Mouse (Mus musculus): ENCODE measurements around the gene Zic1. TPM values are rescaled to one million over a fixed set of nuclear protein-coding genes. Genes with fewer than 3 reads are reported as not detected.

Gene Zic1
- polyA plus RNA-seq, 1 experiment from 2014 or later: not detected

DNA sequence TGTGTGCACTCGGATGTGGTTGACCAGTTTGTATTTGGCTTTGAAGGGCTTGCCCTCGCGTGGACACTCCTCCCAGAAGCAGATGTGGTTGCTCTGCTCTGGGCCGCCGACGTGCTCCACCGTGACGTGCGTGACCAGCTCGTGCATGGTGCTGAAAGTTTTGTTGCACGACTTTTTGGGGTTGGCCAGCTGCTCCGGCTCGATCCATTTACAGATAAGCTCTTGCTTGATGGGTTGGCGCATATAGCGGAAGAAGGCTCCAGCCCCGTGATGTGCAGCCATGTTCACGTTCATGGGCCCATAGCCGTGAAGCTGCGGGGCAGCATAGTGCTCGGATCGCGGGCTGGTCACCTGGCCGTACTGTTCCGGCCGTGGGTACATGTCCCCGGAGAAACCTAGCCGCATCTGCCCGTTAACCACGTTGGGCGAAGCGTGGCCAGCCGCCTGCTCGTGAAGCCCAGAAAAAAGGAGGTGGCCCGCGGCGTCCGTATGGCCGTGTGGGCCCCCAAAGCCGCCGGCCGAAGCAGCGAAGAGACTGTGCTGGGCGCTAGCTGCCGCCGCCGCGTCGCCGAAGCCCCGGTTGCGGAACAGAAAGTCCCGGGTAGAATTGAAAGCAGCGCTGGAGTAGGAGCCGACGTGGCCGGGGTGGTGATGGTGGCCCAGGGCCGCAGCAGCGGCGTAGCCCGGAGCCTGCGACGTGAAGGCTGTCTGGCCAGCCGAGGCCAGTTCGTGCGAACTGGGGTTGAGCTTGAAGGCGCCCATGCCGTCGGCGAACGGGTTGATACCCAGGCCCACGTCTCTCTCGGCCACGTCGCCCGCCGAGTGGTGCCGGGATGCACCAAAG lies 1.3 kb downstream of the Zic1 start:
- H3K36me3 ChIP-seq (ENCODE audit: control insufficient read depth, insufficient read depth, low read length): no peaks in the 10 kb centered on the region
- no peak for TF ChIP-seq CTCF (IDR thresholded peaks at IDR 0.05; ENCODE audit: low read depth)
- no peak for TF ChIP-seq EP300 (optimal IDR thresholded peaks at IDR 0.05)
- H3K4me1 ChIP-seq (replicated peaks; ENCODE audit: control insufficient read depth, insufficient read depth): no peaks in the 10 kb centered on the region; the same call in 1 of the 2 replicates
- H3K27ac ChIP-seq (replicated peaks): no peak overlapping the region
- ATAC-seq (ENCODE audit: low FRiP score, low TSS enrichment) (0 out of 2 replicates have a peak, but pooled peaks have one; percentile 32), DNase-seq (ENCODE audit: low spot score) (no peak)
- WGBS: under 1% methylated on average over 74 of the region's 77 CpGs
- H3K4me2 ChIP-seq (replicated peaks; ENCODE audit: low read depth): peak overlapping the region; percentile 52
- no peaks in the 10 kb centered on the region for H3K9me3 ChIP-seq (ENCODE audit: control insufficient read depth, low read length)
- H3K9ac ChIP-seq (ENCODE audit: low read length): no peak overlapping the region
- H3K4me3 ChIP-seq (ENCODE audit: low read depth, low read length): peak overlapping the region; percentile 37
- H3K27me3 ChIP-seq (ENCODE audit: control insufficient read depth, insufficient read depth, low read length): peaks cover 30% of the 10 kb centered on the region

GRCm38 (mm10) chr9:91363814-91364126 lies 1.8 kb downstream of the Zic1 start:
- H3K4me2 ChIP-seq (replicated peaks; ENCODE audit: low read depth): no peak overlapping the region
- TF ChIP-seq CTCF (IDR thresholded peaks at IDR 0.05; ENCODE audit: low read depth) (no peak), EP300 (optimal IDR thresholded peaks at IDR 0.05) (no peak)
- no peak for DNase-seq (ENCODE audit: low spot score)
- H3K4me1 ChIP-seq (replicated peaks; ENCODE audit: control insufficient read depth, insufficient read depth): no peaks in the 10 kb centered on the region; the same call in 1 of the 2 replicates
- H3K36me3 ChIP-seq (ENCODE audit: control insufficient read depth, insufficient read depth, low read length): no peaks in the 10 kb centered on the region
- ATAC-seq (ENCODE audit: low FRiP score, low TSS enrichment): no peak
- peaks cover 29% of the 10 kb centered on the region for H3K27me3 ChIP-seq (ENCODE audit: control insufficient read depth, insufficient read depth, low read length)
- no peak overlapping the region for H3K9ac ChIP-seq (ENCODE audit: low read length)
- WGBS: under 1% methylated on average over 7 of the region's 7 CpGs
- no peaks in the 10 kb centered on the region for H3K9me3 ChIP-seq (ENCODE audit: control insufficient read depth, low read length)
- peak overlapping the region; percentile 37; the same call in 1 of the 2 replicates for H3K4me3 ChIP-seq (ENCODE audit: low read depth, low read length)
- H3K27ac ChIP-seq (replicated peaks): no peak overlapping the region

DNA sequence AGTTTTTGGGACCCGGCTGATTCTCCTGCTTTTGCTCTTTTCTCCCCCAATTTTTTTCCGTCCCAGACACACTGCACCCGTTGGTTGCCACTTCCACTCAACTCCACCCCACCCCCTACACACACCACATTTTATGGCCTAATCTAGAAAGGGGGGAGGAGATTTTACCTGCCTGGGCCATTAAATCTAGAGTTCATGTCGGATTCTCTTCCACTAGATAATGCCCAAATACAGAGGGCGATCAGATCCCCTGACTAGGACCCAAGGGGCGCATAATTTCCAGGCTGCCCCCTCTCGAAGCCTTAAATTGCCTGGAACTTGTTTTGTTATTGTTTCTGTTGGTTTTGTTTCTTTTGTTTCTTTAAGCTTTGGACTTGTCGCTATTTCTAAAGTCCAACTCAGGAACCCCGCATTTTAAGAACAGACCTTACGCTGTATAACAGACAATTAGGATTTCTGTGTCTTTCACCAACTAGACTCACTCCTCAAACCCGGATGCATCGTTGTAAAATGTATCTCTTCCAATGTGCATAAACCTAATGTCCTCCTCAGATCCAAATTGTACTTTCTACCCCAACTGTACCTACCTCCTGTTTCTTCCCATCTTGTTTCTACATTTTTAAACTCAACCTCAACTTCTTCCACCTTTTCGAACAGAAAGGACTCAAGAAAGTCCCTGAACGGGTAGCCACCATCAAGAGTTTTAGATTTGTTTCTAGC lies 2.4 kb downstream of the Zic1 start:
- H3K4me3 ChIP-seq (ENCODE audit: low read depth, low read length): no peak overlapping the region
- H3K4me2 ChIP-seq (replicated peaks; ENCODE audit: low read depth): no peak overlapping the region
- no peak for TF ChIP-seq CTCF (IDR thresholded peaks at IDR 0.05; ENCODE audit: low read depth)
- no peak for TF ChIP-seq EP300 (optimal IDR thresholded peaks at IDR 0.05)
- H3K36me3 ChIP-seq (ENCODE audit: control insufficient read depth, insufficient read depth, low read length): no peaks in the 10 kb centered on the region
- H3K27me3 ChIP-seq (ENCODE audit: control insufficient read depth, insufficient read depth, low read length): peaks cover 29% of the 10 kb centered on the region
- ATAC-seq (ENCODE audit: low FRiP score, low TSS enrichment): no peak
- no peak for DNase-seq (ENCODE audit: low spot score)
- no peaks in the 10 kb centered on the region; the same call in 1 of the 2 replicates for H3K4me1 ChIP-seq (replicated peaks; ENCODE audit: control insufficient read depth, insufficient read depth)
- no peaks in the 10 kb centered on the region for H3K9me3 ChIP-seq (ENCODE audit: control insufficient read depth, low read length)
- H3K9ac ChIP-seq (ENCODE audit: low read length): no peak overlapping the region
- H3K27ac ChIP-seq (replicated peaks): no peak overlapping the region
- 7% methylated on average over 14 of the region's 14 CpGs for WGBS

- TF ChIP-seq EP300 (optimal IDR thresholded peaks at IDR 0.05) (no peak), CTCF (IDR thresholded peaks at IDR 0.05; ENCODE audit: low read depth) (no peak)
- Histone ChIP-seq H3K9me3 (ENCODE audit: control insufficient read depth, low read length) (no peaks in the 10 kb centered on the region), H3K27ac (replicated peaks) (no peak within 1 kb of the TSS), H3K4me2 (replicated peaks; ENCODE audit: low read depth) (peak within 1 kb of the TSS; percentile 53), H3K27me3 (ENCODE audit: control insufficient read depth, insufficient read depth, low read length) (peaks cover 32% of the 10 kb centered on the region), H3K36me3 (ENCODE audit: control insufficient read depth, insufficient read depth, low read length) (no peaks in the 10 kb centered on the region), H3K4me1 (replicated peaks; ENCODE audit: control insufficient read depth, insufficient read depth) (no peaks in the 10 kb centered on the region; the same call in 1 of the 2 replicates), H3K4me3 (ENCODE audit: low read depth, low read length) (peak within 1 kb of the TSS; percentile 42), H3K9ac (ENCODE audit: low read length) (no peak within 1 kb of the TSS)
- WGBS: 1% methylated on average over 45 of the region's 45 CpGs
- no peak for DNase-seq (ENCODE audit: low spot score)
- 0 out of 2 replicates have a peak, but pooled peaks have one; percentile 24 for ATAC-seq (ENCODE audit: low FRiP score, low TSS enrichment)
These were observed 3.6 kb downstream of the Zic1 start, which contains the start of gene Zic4 for GRCm38 (mm10) chr9:91361856-91362601. Zic4 (plus strand) TSS chr9:91362413.

GRCm38 (mm10) chr9:91361033-91361855 lies 4.4 kb downstream of the Zic1 start:
- 2% methylated on average over 35 of the region's 35 CpGs for WGBS
- H3K9me3 ChIP-seq (ENCODE audit: control insufficient read depth, low read length): no peaks in the 10 kb centered on the region
- DNase-seq (ENCODE audit: low spot score) (no peak), ATAC-seq (ENCODE audit: low FRiP score, low TSS enrichment) (no peak)
- peaks cover 34% of the 10 kb centered on the region for H3K27me3 ChIP-seq (ENCODE audit: control insufficient read depth, insufficient read depth, low read length)
- no peaks in the 10 kb centered on the region; the same call in 1 of the 2 replicates for H3K4me1 ChIP-seq (replicated peaks; ENCODE audit: control insufficient read depth, insufficient read depth)
- H3K27ac ChIP-seq (replicated peaks): no peak overlapping the region
- TF ChIP-seq EP300 (optimal IDR thresholded peaks at IDR 0.05): no peak
- no peak for TF ChIP-seq CTCF (IDR thresholded peaks at IDR 0.05; ENCODE audit: low read depth)
- H3K4me3 ChIP-seq (ENCODE audit: low read depth, low read length): peak overlapping the region; percentile 42
- peak overlapping the region; percentile 53; the same call in 1 of the 2 replicates for H3K4me2 ChIP-seq (replicated peaks; ENCODE audit: low read depth)
- no peaks in the 10 kb centered on the region for H3K36me3 ChIP-seq (ENCODE audit: control insufficient read depth, insufficient read depth, low read length)
- H3K9ac ChIP-seq (ENCODE audit: low read length): no peak overlapping the region

All from stomach, postnatal 0 days (tissue).